Mouse (Mus musculus): Measurements from ENCODE around the gene Pbrm1.

DNA sequence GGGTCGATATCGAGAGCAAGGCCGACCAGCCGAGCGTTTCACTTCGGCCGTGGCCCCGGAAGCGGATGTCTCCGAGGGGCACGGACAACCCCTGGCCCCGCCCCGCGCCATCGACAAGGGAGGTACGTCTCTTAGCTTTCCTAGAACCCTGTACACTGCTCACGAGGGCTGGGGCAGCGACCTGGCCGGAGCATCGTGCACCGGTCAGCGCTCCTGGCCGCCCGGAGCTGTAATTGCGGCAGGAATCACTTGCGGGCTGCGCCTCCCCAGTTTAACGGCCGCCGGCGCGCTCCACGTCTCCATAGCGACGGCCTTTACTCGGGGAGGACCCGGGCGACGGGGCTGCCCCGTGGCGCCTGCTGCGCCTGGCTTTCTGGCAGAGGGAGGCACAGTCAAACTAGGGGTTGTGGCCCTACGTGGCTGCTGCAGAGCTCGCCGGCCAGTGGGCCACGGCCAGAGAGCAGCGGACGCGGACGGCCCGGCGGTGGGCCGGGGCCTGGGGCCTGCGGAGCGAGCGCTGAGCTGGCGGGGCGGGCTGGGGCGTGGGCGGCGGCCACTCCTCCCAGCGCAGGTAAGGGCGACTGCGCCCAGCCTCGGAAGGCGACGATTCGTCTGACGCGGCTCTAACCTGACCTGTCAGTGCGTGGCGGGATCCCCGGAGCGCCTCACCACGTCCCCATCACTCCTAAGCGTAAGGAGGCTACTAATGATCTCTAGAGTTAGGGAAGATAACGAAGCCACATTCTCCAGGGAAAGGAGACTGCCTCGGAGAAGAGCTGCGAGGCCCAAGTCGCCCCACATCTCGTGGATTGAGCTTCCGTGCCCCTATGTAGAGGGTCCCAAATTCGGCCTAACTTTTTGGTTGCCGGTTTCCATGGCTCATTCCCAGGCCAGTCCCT lies 17.4 kb upstream of the Pbrm1 start, which contains the start of the genes Glt8d1 and Spcs1:
- no peak for TF ChIP-seq CTCF (IDR thresholded peaks at IDR 0.05; ENCODE audit: low read depth)
- TF ChIP-seq EP300 (optimal IDR thresholded peaks at IDR 0.05) = no peak

Data from stomach, postnatal 0 days (tissue).